Mouse (Mus musculus) kidney, postnatal 14 days (tissue): ENCODE measurements around the gene Alpk3.
"Not testable (repeated sequence)": the region's sequence is repeated elsewhere in the genome, so short reads cannot be mapped to it uniquely, and the experiment has no call there.

ENCODE experiments used
- DNase-seq: peaks from one replicate; pipeline ENCODE4 v3.0.0; 2022; ENCODE audit warnings: mixed read lengths

The Alpk3 gene

GRCm38 (mm10) chr7:81133416-81133815 is 76.0 kb downstream of the Alpk3 start:
- DNase-seq, result no peak

GRCm38 (mm10) chr7:81133941-81134340 is 76.5 kb downstream of the Alpk3 start:
- no peak for DNase-seq

- peak; percentile 83 for DNase-seq
These were observed 77.2 kb downstream of the Alpk3 start for GRCm38 (mm10) chr7:81134614-81135067.

- no peak for DNase-seq
These were observed 79.9 kb downstream of the Alpk3 start for GRCm38 (mm10) chr7:81137292-81137691.

GRCm38 (mm10) chr7:81139100-81139499 is 81.7 kb downstream of the Alpk3 start:
- peak; percentile 87 for DNase-seq

GRCm38 (mm10) chr7:81139671-81140404 is 82.4 kb downstream of the Alpk3 start:
- no peak for DNase-seq

- DNase-seq, result no peak
These were observed 84.1 kb downstream of the Alpk3 start for GRCm38 (mm10) chr7:81141541-81141940.

- DNase-seq, result not testable (repeated sequence)
These were observed 85.7 kb downstream of the Alpk3 start for GRCm38 (mm10) chr7:81143056-81143455.

- no peak for DNase-seq
These were observed 92.4 kb downstream of the Alpk3 start for GRCm38 (mm10) chr7:81149759-81150158.

- no peak for DNase-seq
These were observed 93.8 kb downstream of the Alpk3 start for GRCm38 (mm10) chr7:81151216-81151615.

GRCm38 (mm10) chr7:81152306-81152705 is 94.9 kb downstream of the Alpk3 start:
- no peak for DNase-seq

- no peak for DNase-seq
These were observed 95.4 kb downstream of the Alpk3 start for GRCm38 (mm10) chr7:81152826-81153225.

GRCm38 (mm10) chr7:81153327-81153726 is 95.9 kb downstream of the Alpk3 start:
- DNase-seq, result no peak

- DNase-seq, result not testable (repeated sequence)
These were observed 96.8 kb downstream of the Alpk3 start for GRCm38 (mm10) chr7:81154244-81154643.

GRCm38 (mm10) chr7:81154960-81155359 is 97.6 kb downstream of the Alpk3 start:
- DNase-seq, result peak; percentile 72
